Mouse (Mus musculus): ENCODE results near the gene Rhpn2. TPM values are rescaled to one million over a fixed set of nuclear protein-coding genes. Genes with fewer than 3 reads are reported as not detected.
A peak's percentile ranks its signal among the peaks of the same experiment; 100 is the strongest.
"Not testable (repeated sequence)": the region's sequence is repeated elsewhere in the genome, so short reads cannot be mapped to it uniquely, and the experiment has no call there.

Rhpn2 gene
- total and polyA plus RNA-seq, 3 experiments, result 3.0 to 4.2 (median 3.1) TPM

DNA sequence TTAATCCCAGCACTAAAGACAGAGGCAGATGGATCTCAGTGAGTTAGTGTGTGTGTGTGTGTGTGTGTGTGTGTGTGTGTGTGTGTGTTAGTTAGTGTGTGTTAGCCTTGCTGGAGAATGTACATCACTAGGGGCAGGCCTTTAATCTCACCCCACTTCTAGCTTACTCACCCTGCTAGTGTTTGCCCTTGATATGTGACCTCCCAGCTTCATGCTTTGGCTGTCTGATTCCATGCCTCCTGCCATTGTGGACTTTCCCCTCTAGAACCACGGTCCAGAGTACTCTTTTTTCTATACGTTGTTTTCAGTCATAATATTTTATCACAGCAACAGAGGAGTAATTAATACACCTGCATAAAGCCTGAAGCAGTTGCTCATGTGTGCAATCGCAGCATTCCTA, 22.8 kb upstream of the Rhpn2 start:
- no peaks in the 10 kb centered on the region for H3K79me2 ChIP-seq (replicated peaks; ENCODE audit: control insufficient read depth, insufficient read depth, low read length)
- no peak overlapping the region for H3K4me3 ChIP-seq
- intact Hi-C loops (cut with DNase I), result no loop called here
- no peaks in the 10 kb centered on the region for H3K27me3 ChIP-seq (ENCODE audit: control insufficient read depth, insufficient read depth, low read length)
- H3K9ac ChIP-seq (ENCODE audit: low read depth, low read length), result no peak overlapping the region
- no peaks in the 10 kb centered on the region for H3K36me3 ChIP-seq (ENCODE audit: control insufficient read depth, insufficient read depth, low read length)
- TF ChIP-seq CTCF (IDR thresholded peaks at IDR 0.05), result no peak
- no peak for TF ChIP-seq EP300 (IDR thresholded peaks at IDR 0.05; ENCODE audit: insufficient read depth, low read depth, low read length)
- TF ChIP-seq POLR2A (IDR thresholded peaks at IDR 0.05; ENCODE audit: insufficient read depth, low read depth, low read length), result no peak
- no peaks in the 10 kb centered on the region for H3K4me1 ChIP-seq (ENCODE audit: control insufficient read depth, insufficient read depth, low read length)
- H3K27ac ChIP-seq, result no peak overlapping the region
- WGBS, result 88% methylated on average over 3 of the region's 3 CpGs
- no peak for DNase-seq

DNA sequence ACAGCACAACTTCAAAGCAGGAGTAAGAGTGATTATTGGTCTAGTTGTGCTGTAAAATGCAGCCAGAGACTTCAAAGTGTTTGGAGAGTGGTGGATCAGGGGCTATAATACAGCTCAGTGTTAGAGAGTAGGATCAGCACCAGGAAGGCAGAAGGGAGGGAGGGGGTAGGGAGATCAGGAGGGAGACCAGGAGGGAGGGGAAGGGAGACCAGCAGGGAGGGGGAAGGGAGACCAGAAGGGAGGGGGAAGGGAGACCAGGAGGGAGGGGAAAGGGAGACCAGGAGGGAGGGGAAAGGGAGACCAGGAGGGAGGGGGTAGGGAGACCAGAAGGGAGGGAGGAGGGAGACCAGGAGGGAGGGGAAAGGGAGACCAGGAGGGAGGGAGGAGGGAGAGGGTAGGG, 19.8 kb upstream of the Rhpn2 start:
- intact Hi-C loops (cut with DNase I), result no loop called here
- no peak for DNase-seq
- no peaks in the 10 kb centered on the region for H3K36me3 ChIP-seq (ENCODE audit: control insufficient read depth, insufficient read depth, low read length)

DNA sequence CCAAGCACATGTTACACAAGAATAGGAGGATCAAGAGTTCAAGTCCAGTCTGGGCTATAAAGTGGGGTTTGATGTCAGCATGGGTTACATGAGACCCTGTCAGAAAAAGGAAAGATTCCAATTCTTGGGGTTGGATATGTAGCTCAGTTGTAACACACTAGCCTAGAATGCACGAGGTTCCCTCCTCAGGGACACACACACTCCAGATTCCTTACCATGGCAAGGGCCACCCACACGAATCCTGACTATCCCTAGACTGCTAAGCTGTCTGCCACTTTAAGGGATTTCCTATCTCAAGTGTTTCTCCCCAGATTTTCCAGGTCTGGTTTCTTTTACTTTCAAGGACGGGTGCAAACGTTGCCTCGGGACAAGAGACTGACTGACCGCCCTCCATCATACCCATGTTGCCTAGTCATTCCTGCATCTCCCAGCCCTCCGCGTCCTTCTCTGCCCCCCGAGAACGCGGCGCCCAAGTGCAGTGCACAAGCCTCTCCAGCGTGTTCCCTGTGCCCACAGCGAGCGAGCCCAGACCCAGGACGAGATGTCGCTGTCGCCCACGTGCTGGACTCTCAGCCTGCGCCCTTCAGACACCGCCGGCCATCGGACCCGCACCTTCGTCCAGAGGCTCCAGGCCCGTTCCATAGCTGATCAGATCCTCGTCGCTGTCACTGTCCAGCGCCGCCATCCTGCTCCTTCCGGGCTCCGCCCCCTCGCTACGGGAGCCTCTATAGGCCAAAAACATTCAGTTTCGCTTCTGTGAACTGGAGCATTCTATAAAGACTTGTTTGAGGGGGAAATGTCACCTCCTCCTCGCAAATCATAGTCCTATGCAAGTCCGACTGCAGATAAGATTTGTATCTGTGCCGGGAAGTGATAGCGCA, 16.0 kb upstream of the Rhpn2 start, which contains the start of gene Gpatch1:
Gene Gpatch1 (minus strand): TSS at position 712 of the 881 bp plus-strand sequence.
- Histone ChIP-seq H3K79me2 (replicated peaks; ENCODE audit: control insufficient read depth, insufficient read depth, low read length) (no peaks in the 10 kb centered on the region; the same call in 1 of the 2 replicates), H3K4me3 (peak within 1 kb of the TSS; percentile 84), H3K36me3 (ENCODE audit: control insufficient read depth, insufficient read depth, low read length) (no peaks in the 10 kb centered on the region), H3K9ac (ENCODE audit: low read depth, low read length) (peak within 1 kb of the TSS; percentile 83), H3K4me1 (ENCODE audit: control insufficient read depth, insufficient read depth, low read length) (peaks cover 6% of the 10 kb centered on the region), H3K27ac (peak within 1 kb of the TSS; percentile 73), H3K27me3 (ENCODE audit: control insufficient read depth, insufficient read depth, low read length) (no peaks in the 10 kb centered on the region)
- TF ChIP-seq EP300 (IDR thresholded peaks at IDR 0.05; ENCODE audit: insufficient read depth, low read depth, low read length), result peak; percentile 58; the same call in 1 of the 2 replicates
- TF ChIP-seq POLR2A (IDR thresholded peaks at IDR 0.05; ENCODE audit: insufficient read depth, low read depth, low read length), result peak; percentile 64; the same call in 1 of the 2 replicates
- TF ChIP-seq CTCF (IDR thresholded peaks at IDR 0.05), result no peak
- WGBS, result under 1% methylated on average over 39 of the region's 39 CpGs
- DNase-seq, result peak; percentile 92 to 98
- intact Hi-C loops (cut with DNase I), result loop anchor here (2.0 to 5.0 kb wide), 3 partner anchors 15 to 86 kb away; partner anchors contain the start of genes Cep89 and Faap24

More for the DNA sequence above, 19.8 kb upstream of the Rhpn2 start:
- no peak overlapping the region for H3K27ac ChIP-seq
- no peak overlapping the region for H3K9ac ChIP-seq (ENCODE audit: low read depth, low read length)
- H3K27me3 ChIP-seq (ENCODE audit: control insufficient read depth, insufficient read depth, low read length), result no peaks in the 10 kb centered on the region
- H3K79me2 ChIP-seq (replicated peaks; ENCODE audit: control insufficient read depth, insufficient read depth, low read length), result no peaks in the 10 kb centered on the region; the same call in 1 of the 2 replicates
- H3K4me3 ChIP-seq, result no peak overlapping the region
- TF ChIP-seq CTCF (IDR thresholded peaks at IDR 0.05), result no peak
- no peak for TF ChIP-seq POLR2A (IDR thresholded peaks at IDR 0.05; ENCODE audit: insufficient read depth, low read depth, low read length)
- peaks cover 4% of the 10 kb centered on the region for H3K4me1 ChIP-seq (ENCODE audit: control insufficient read depth, insufficient read depth, low read length)

DNA sequence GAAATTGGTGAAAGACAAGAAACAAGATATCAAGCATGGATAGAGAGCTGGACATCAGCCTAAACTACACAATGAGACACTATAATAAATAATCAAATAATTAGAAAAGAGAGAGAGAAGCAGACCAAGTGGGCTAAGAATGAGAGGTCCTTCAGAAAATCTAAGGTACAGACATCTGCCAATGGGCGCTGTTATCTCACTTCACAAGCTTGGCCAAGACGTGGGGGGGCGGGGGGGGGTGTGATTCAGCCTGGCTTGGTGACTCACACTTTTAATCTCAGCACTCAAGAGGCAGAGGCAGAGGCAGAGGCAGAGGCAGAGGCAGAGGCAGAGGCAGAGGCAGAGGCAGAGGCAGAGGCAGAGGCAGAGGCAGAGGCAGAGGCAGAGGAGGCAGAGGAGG, 14.7 kb upstream of the Rhpn2 start:
- H3K79me2 ChIP-seq (replicated peaks; ENCODE audit: control insufficient read depth, insufficient read depth, low read length); H3K27me3 ChIP-seq (ENCODE audit: control insufficient read depth, insufficient read depth, low read length); H3K27ac ChIP-seq; H3K4me1 ChIP-seq (ENCODE audit: control insufficient read depth, insufficient read depth, low read length); H3K36me3 ChIP-seq (ENCODE audit: control insufficient read depth, insufficient read depth, low read length); H3K4me3 ChIP-seq; H3K9ac ChIP-seq (ENCODE audit: low read depth, low read length); DNase-seq: not testable (repeated sequence)
- WGBS, result 26% methylated on average over 3 of the region's 3 CpGs
- intact Hi-C loops (cut with DNase I), result loop anchor here (2.0 to 5.0 kb wide), 3 partner anchors 14 to 87 kb away; partner anchors contain the start of genes Cep89 and Faap24

DNA sequence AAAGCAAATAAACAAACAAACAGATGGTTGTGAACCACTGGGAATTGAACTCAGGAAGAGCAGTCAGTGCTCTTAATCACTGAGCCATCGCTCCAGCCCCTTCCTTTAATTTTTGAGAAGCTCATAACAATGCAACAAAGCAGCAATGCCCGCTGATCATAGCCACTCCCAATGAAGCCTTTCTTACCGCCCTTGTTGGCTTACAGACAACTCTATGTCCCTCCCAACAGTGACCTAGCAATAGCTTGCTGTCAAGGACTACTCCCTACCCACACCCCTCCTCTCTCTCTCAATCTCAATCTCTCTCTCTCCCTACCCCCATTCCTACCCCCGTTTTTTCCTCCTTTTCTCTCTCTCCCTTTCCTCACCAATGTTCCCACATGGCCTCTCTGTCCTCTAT, 14.2 kb upstream of the Rhpn2 start:
- intact Hi-C loops (cut with DNase I), result loop anchor here (2.0 to 5.0 kb wide), 3 partner anchors 13 to 87 kb away; partner anchors contain the start of genes Cep89 and Faap24
- Histone ChIP-seq H3K79me2 (replicated peaks; ENCODE audit: control insufficient read depth, insufficient read depth, low read length) (no peaks in the 10 kb centered on the region; the same call in 1 of the 2 replicates), H3K4me1 (ENCODE audit: control insufficient read depth, insufficient read depth, low read length) (peaks cover 6% of the 10 kb centered on the region), H3K9ac (ENCODE audit: low read depth, low read length) (no peak overlapping the region), H3K27ac (no peak overlapping the region), H3K4me3 (no peak overlapping the region), H3K27me3 (ENCODE audit: control insufficient read depth, insufficient read depth, low read length) (no peaks in the 10 kb centered on the region), H3K36me3 (ENCODE audit: control insufficient read depth, insufficient read depth, low read length) (no peaks in the 10 kb centered on the region)
- TF ChIP-seq POLR2A (IDR thresholded peaks at IDR 0.05; ENCODE audit: insufficient read depth, low read depth, low read length) (no peak), CTCF (IDR thresholded peaks at IDR 0.05) (no peak), EP300 (IDR thresholded peaks at IDR 0.05; ENCODE audit: insufficient read depth, low read depth, low read length) (no peak)
- WGBS, result 39% methylated on average over 4 of the region's 4 CpGs
- peak in 1 of 2 experiments; percentile 23 for DNase-seq

DNA sequence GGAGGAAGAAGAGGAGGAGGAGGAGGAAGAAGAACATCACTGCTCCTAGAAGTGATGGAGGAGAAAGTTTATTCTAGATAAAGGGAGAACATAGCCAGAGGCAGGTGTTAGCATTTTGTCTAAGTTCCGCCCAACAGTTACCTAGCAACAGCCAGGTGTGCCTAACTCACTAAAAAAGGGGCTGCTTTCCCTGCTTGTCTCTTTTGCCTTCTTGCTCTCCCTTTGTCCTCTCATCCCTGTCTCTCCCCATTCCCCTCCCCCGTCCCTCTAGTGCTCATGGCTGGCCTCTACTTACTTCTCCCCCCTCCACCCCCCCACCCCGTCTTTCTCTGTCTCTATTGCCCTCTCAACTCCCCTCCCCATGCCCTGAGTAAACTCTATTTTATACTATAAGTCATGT, 11.8 kb upstream of the Rhpn2 start:
- H3K27me3 ChIP-seq (ENCODE audit: control insufficient read depth, insufficient read depth, low read length), result no peaks in the 10 kb centered on the region
- H3K79me2 ChIP-seq (replicated peaks; ENCODE audit: control insufficient read depth, insufficient read depth, low read length), result no peaks in the 10 kb centered on the region; the same call in 1 of the 2 replicates
- intact Hi-C loops (cut with DNase I), result no loop called here
- no peak for DNase-seq
- H3K27ac ChIP-seq, result no peak overlapping the region
- H3K36me3 ChIP-seq (ENCODE audit: control insufficient read depth, insufficient read depth, low read length), result no peaks in the 10 kb centered on the region
- H3K9ac ChIP-seq (ENCODE audit: low read depth, low read length), result no peak overlapping the region
- peaks cover 6% of the 10 kb centered on the region for H3K4me1 ChIP-seq (ENCODE audit: control insufficient read depth, insufficient read depth, low read length)
- WGBS, result 68% methylated on average over 3 of the region's 3 CpGs
- H3K4me3 ChIP-seq, result no peak overlapping the region
- TF ChIP-seq POLR2A (IDR thresholded peaks at IDR 0.05; ENCODE audit: insufficient read depth, low read depth, low read length) (no peak), CTCF (IDR thresholded peaks at IDR 0.05) (no peak), EP300 (IDR thresholded peaks at IDR 0.05; ENCODE audit: insufficient read depth, low read depth, low read length) (no peak)

Measured in heart, adult 2 months (tissue).